9 mouse cellular contexts compared by ENCODE assay signal in genomic region chr9:53356219-53357155, GRCm38 (mm10). TPM values are rescaled to one million over a fixed set of nuclear protein-coding genes. Genes with fewer than 3 reads are reported as not detected.
A peak's percentile ranks its signal among the peaks of the same experiment; 100 is the strongest.
DNase-seq lines count a peak whose midpoint lies in the region; ATAC-seq and TF ChIP-seq lines count a peak whose summit lies in the region.
"Had no signal": no experiment of that assay in that cellular context is flagged by ENCODE, and none has a peak within 500 bp of the region (broad histone marks: within the 10 kb centered on the region; RNA-seq: fewer than 3 reads in every experiment).

No protein-coding gene starts in this region.

- no peaks in the 10 kb centered on the region for H3K27me3 ChIP-seq in heart, embryonic 16.5 days (ENCODE audit: control insufficient read depth, insufficient read depth, low read length)
- no peaks in the 10 kb centered on the region for H3K27me3 ChIP-seq in heart, embryonic 11.5 days (ENCODE audit: control insufficient read depth, insufficient read depth, low read length)
- H3K27me3 ChIP-seq in intestine, postnatal 0 days (replicated peaks; ENCODE audit: control insufficient read depth, insufficient read depth, low read length) = no peaks in the 10 kb centered on the region
- no peaks in the 10 kb centered on the region for H3K27me3 ChIP-seq in lung, embryonic 14.5 days (ENCODE audit: insufficient read depth, low read length)
- no peaks in the 10 kb centered on the region for H3K27me3 ChIP-seq in midbrain, embryonic 14.5 days (ENCODE audit: control insufficient read depth, insufficient read depth, low read length)

- H3K4me3 ChIP-seq in heart, embryonic 16.5 days (ENCODE audit: low read length) = no peak overlapping the region
- no peak overlapping the region for H3K4me3 ChIP-seq in heart, embryonic 11.5 days (ENCODE audit: low read depth, low read length)
- H3K4me3 ChIP-seq in intestine, postnatal 0 days (ENCODE audit: low read depth, low read length) = peak overlapping the region; percentile 18; the same call in 1 of the 2 replicates
- H3K4me3 ChIP-seq in lung, embryonic 14.5 days (ENCODE audit: low read depth, low read length) = no peak overlapping the region
- no peak overlapping the region for H3K4me3 ChIP-seq in midbrain, embryonic 14.5 days (replicated peaks; ENCODE audit: low read depth, low read length)

- no peak overlapping the region; the same call in 1 of the 2 replicates for H3K27ac ChIP-seq in heart, embryonic 16.5 days (ENCODE audit: low read length)
- no peak overlapping the region for H3K27ac ChIP-seq in heart, embryonic 11.5 days (ENCODE audit: low read depth, low read length)
- H3K27ac ChIP-seq in intestine, postnatal 0 days (ENCODE audit: low read depth, low read length) = peak overlapping the region; percentile 92
- H3K27ac ChIP-seq in lung, embryonic 14.5 days (ENCODE audit: low read depth) = peak overlapping the region; percentile 83
- no peak overlapping the region for H3K27ac ChIP-seq in midbrain, embryonic 14.5 days (replicated peaks; ENCODE audit: low read depth, low read length)

- no peak overlapping the region for H3K9ac ChIP-seq in heart, embryonic 16.5 days (ENCODE audit: low read length)
- H3K9ac ChIP-seq in heart, embryonic 11.5 days (ENCODE audit: low read depth, low read length) = no peak overlapping the region
- 0 out of 2 replicates have a peak overlapping the region, but pooled peaks have one; percentile 17 for H3K9ac ChIP-seq in intestine, postnatal 0 days (ENCODE audit: low read depth, low read length)
- no peak overlapping the region; the same call in 1 of the 2 replicates for H3K9ac ChIP-seq in lung, embryonic 14.5 days
- no peak overlapping the region for H3K9ac ChIP-seq in midbrain, embryonic 14.5 days (replicated peaks; ENCODE audit: low read length)

- TF ChIP-seq CTCF in intestine, postnatal 0 days (IDR thresholded peaks at IDR 0.05; ENCODE audit: low read depth) = 0 out of 2 replicates have a peak, but pooled peaks have one; percentile 12
- no peak for TF ChIP-seq CTCF in lung, embryonic 14.5 days (IDR thresholded peaks at IDR 0.05; ENCODE audit: low read depth)

- H3K9me3 ChIP-seq in heart, embryonic 16.5 days (replicated peaks; ENCODE audit: control insufficient read depth, low read length) = no peaks in the 10 kb centered on the region
- H3K9me3 ChIP-seq in heart, embryonic 11.5 days (replicated peaks; ENCODE audit: control insufficient read depth, low read length) = no peaks in the 10 kb centered on the region
- H3K9me3 ChIP-seq in intestine, postnatal 0 days (ENCODE audit: control insufficient read depth) = no peaks in the 10 kb centered on the region
- H3K9me3 ChIP-seq in lung, embryonic 14.5 days (ENCODE audit: low read depth, low read length) = no peaks in the 10 kb centered on the region
- no peaks in the 10 kb centered on the region for H3K9me3 ChIP-seq in midbrain, embryonic 14.5 days (ENCODE audit: control insufficient read depth, low read length)

- ATAC-seq in heart, embryonic 16.5 days (replicated peaks; ENCODE audit: extremely low read depth, insufficient read depth, low FRiP score) = no peak
- ATAC-seq in heart, embryonic 11.5 days (replicated peaks; ENCODE audit: insufficient number of reproducible peaks, low FRiP score, low TSS enrichment) = no peak
- peak; percentile 98 for ATAC-seq in intestine, postnatal 0 days
- ATAC-seq in lung, embryonic 14.5 days (ENCODE audit: insufficient read depth) = peak; percentile 98
- no peak for ATAC-seq in midbrain, embryonic 14.5 days (ENCODE audit: low FRiP score, low TSS enrichment)

- DNase-seq in lung, embryonic 14.5 days = peak; percentile 78
- DNase-seq in urinary bladder, adult 2 months (ENCODE audit: low spot score) = peak; percentile 28
- DNase-seq in c-Kit-positive CD71-positive TER-119-positive erythroid progenitor cells, embryonic 14.5 days (ENCODE audit: low spot score) = no peak
- DNase-seq in midbrain, embryonic 14.5 days = no peak
- DNase-seq in thymus, postnatal 10 days (ENCODE audit: low spot score in 2 of 2) = no peak
- DNase-seq: thymus, postnatal 25 days had no signal

- 55% methylated on average over 14 of the region's 14 CpGs for WGBS in heart, embryonic 16.5 days
- 48% methylated on average over 14 of the region's 14 CpGs for WGBS in heart, embryonic 11.5 days (ENCODE audit: insufficient replicate concordance)
- WGBS in intestine, postnatal 0 days = 18% methylated on average over 14 of the region's 14 CpGs
- WGBS in lung, embryonic 14.5 days = 24% methylated on average over 14 of the region's 14 CpGs
- 80% methylated on average over 14 of the region's 14 CpGs for WGBS in midbrain, embryonic 14.5 days

- peak overlapping the region; percentile 33; the same call in 1 of the 2 replicates for H3K4me2 ChIP-seq in heart, embryonic 16.5 days (ENCODE audit: low read depth, low read length)
- no peak overlapping the region; the same call in 1 of the 2 replicates for H3K4me2 ChIP-seq in heart, embryonic 11.5 days
- peak overlapping the region; percentile 62 for H3K4me2 ChIP-seq in intestine, postnatal 0 days (replicated peaks; ENCODE audit: low read depth)
- peak overlapping the region; percentile 40 for H3K4me2 ChIP-seq in lung, embryonic 14.5 days
- H3K4me2 ChIP-seq in midbrain, embryonic 14.5 days (ENCODE audit: low read length) = no peak overlapping the region

- H3K4me1 ChIP-seq in heart, embryonic 16.5 days (ENCODE audit: control insufficient read depth, insufficient read depth, low read length) = no peaks in the 10 kb centered on the region
- H3K4me1 ChIP-seq in heart, embryonic 11.5 days (ENCODE audit: control insufficient read depth, insufficient read depth, low read length) = no peaks in the 10 kb centered on the region
- H3K4me1 ChIP-seq in intestine, postnatal 0 days (replicated peaks; ENCODE audit: control insufficient read depth, insufficient read depth, low read length) = no peaks in the 10 kb centered on the region; the same call in 1 of the 2 replicates
- H3K4me1 ChIP-seq in lung, embryonic 14.5 days (ENCODE audit: insufficient read depth) = no peaks in the 10 kb centered on the region
- H3K4me1 ChIP-seq in midbrain, embryonic 14.5 days (ENCODE audit: control insufficient read depth, insufficient read depth, low read length) = no peaks in the 10 kb centered on the region

- H3K36me3 ChIP-seq in heart, embryonic 16.5 days (ENCODE audit: control insufficient read depth, insufficient read depth) = no peaks in the 10 kb centered on the region
- H3K36me3 ChIP-seq in heart, embryonic 11.5 days (ENCODE audit: control insufficient read depth, insufficient read depth, low read length) = no peaks in the 10 kb centered on the region
- no peaks in the 10 kb centered on the region for H3K36me3 ChIP-seq in intestine, postnatal 0 days (ENCODE audit: control insufficient read depth, insufficient read depth)
- no peaks in the 10 kb centered on the region for H3K36me3 ChIP-seq in lung, embryonic 14.5 days (ENCODE audit: insufficient read depth)
- H3K36me3 ChIP-seq in midbrain, embryonic 14.5 days (ENCODE audit: control insufficient read depth, insufficient read depth, low read length) = no peaks in the 10 kb centered on the region

RNA-seq across cellular contexts. Expression of gene Kdelc2, which starts 27.3 kb away (rescaled TPM):
- 21.9 and 23.4 TPM in 2 replicates for polyA plus RNA-seq in heart, embryonic 16.5 days (2015; fragmentation: Nextera tagmentation; extraction: Ambion mirVana)
- polyA plus RNA-seq in heart, embryonic 11.5 days (2014; fragmentation: Nextera tagmentation; extraction: Ambion mirVana) = 19.3 and 20.9 TPM in 2 replicates
- polyA plus RNA-seq in intestine, postnatal 0 days (2015; fragmentation: Nextera tagmentation; extraction: Ambion mirVana) = 10.5 and 11.7 TPM in 2 replicates
- polyA plus RNA-seq in lung, embryonic 14.5 days (2014; fragmentation: Nextera tagmentation; extraction: Ambion mirVana) = 43.5 and 43.9 TPM in 2 replicates
- 14.1 and 22.2 TPM in 2 replicates for polyA plus RNA-seq in urinary bladder, adult 2 months (2012; rRNA removed)
- 2.0 and 5.5 TPM in 2 replicates for polyA plus RNA-seq in midbrain, embryonic 14.5 days (2014; fragmentation: Nextera tagmentation; extraction: Ambion mirVana)

RNA-seq across cellular contexts. Expression of gene 4930550C14Rik, which starts 45.6 kb away (rescaled TPM):
- polyA plus RNA-seq in heart, embryonic 16.5 days (2015; fragmentation: Nextera tagmentation; extraction: Ambion mirVana) = 0.92 and 0.99 TPM in 2 replicates
- 0.30 and 0.54 TPM in 2 replicates for polyA plus RNA-seq in heart, embryonic 11.5 days (2014; fragmentation: Nextera tagmentation; extraction: Ambion mirVana)
- polyA plus RNA-seq in intestine, postnatal 0 days (2015; fragmentation: Nextera tagmentation; extraction: Ambion mirVana) = 0.26 and 0.58 TPM in 2 replicates
- 1.2 and 1.6 TPM in 2 replicates for polyA plus RNA-seq in lung, embryonic 14.5 days (2014; fragmentation: Nextera tagmentation; extraction: Ambion mirVana)
- polyA plus RNA-seq in urinary bladder, adult 2 months (2012; rRNA removed) = 1.1 and 1.7 TPM in 2 replicates
- 0.08 and 0.41 TPM in 2 replicates for polyA plus RNA-seq in midbrain, embryonic 14.5 days (2014; fragmentation: Nextera tagmentation; extraction: Ambion mirVana)

RNA-seq across cellular contexts. Expression of gene Exph5, which starts 55.0 kb away (rescaled TPM):
- 0.14 and 0.92 TPM in 2 replicates for polyA plus RNA-seq in heart, embryonic 16.5 days (2015; fragmentation: Nextera tagmentation; extraction: Ambion mirVana)
- 0.31 and 0.46 TPM in 2 replicates for polyA plus RNA-seq in heart, embryonic 11.5 days (2014; fragmentation: Nextera tagmentation; extraction: Ambion mirVana)
- polyA plus RNA-seq in intestine, postnatal 0 days (2015; fragmentation: Nextera tagmentation; extraction: Ambion mirVana) = 2.4 and 3.1 TPM in 2 replicates
- polyA plus RNA-seq in lung, embryonic 14.5 days (2014; fragmentation: Nextera tagmentation; extraction: Ambion mirVana) = 5.0 and 5.6 TPM in 2 replicates
- polyA plus RNA-seq in urinary bladder, adult 2 months (2012; rRNA removed) = 0.91 and 1.1 TPM in 2 replicates
- 0.23 and 0.79 TPM in 2 replicates for polyA plus RNA-seq in midbrain, embryonic 14.5 days (2014; fragmentation: Nextera tagmentation; extraction: Ambion mirVana)

Comparison
In these comparisons a context has a peak if more than half of its experiments do, and no peak if none do; other contexts are left out.
1. H3K4me2 ChIP-seq: peak in heart, embryonic 16.5 days (single experiment), intestine, postnatal 0 days (single experiment) and lung, embryonic 14.5 days (single experiment); none in heart, embryonic 11.5 days (single experiment) and midbrain, embryonic 14.5 days (single experiment).
2. ATAC-seq: peak in intestine, postnatal 0 days (single experiment) and lung, embryonic 14.5 days (single experiment); none in heart, embryonic 16.5 days (single experiment), heart, embryonic 11.5 days (single experiment) and midbrain, embryonic 14.5 days (single experiment).
3. H3K27ac ChIP-seq: peak in intestine, postnatal 0 days (single experiment) and lung, embryonic 14.5 days (single experiment); none in heart, embryonic 16.5 days (single experiment), heart, embryonic 11.5 days (single experiment) and midbrain, embryonic 14.5 days (single experiment).
4. DNase-seq: peak in lung, embryonic 14.5 days (single experiment) and urinary bladder, adult 2 months (single experiment); none in c-Kit-positive CD71-positive TER-119-positive erythroid progenitor cells, embryonic 14.5 days (single experiment), midbrain, embryonic 14.5 days (single experiment) and thymus, postnatal 10 days (0 of 2).